Mouse (Mus musculus): Measurements from ENCODE around the gene Ubxn4. TPM values are rescaled to one million over a fixed set of nuclear protein-coding genes. Genes with fewer than 3 reads are reported as not detected.
A peak's percentile ranks its signal among the peaks of the same experiment; 100 is the strongest.
"Not testable (repeated sequence)": the region's sequence is repeated elsewhere in the genome, so short reads cannot be mapped to it uniquely, and the experiment has no call there.

The Ubxn4 gene
- polyA plus RNA-seq, 1 experiment from 2014 or later: 56.0 TPM

- WGBS: 81% methylated on average over 6 of the region's 6 CpGs
- not testable (repeated sequence) for H3K4me3 ChIP-seq; H3K4me2 ChIP-seq; H3K4me1 ChIP-seq; H3K27me3 ChIP-seq; ATAC-seq (ENCODE audit: borderline replicate concordance, extremely low read depth, low FRiP score, low TSS enrichment); H3K9ac ChIP-seq; H3K36me3 ChIP-seq; H3K27ac ChIP-seq; H3K9me3 ChIP-seq
Observed at GRCm38 (mm10) chr1:128319266-128319665, 75.5 kb downstream of the Ubxn4 start.

- no peaks in the 10 kb centered on the region for H3K9me3 ChIP-seq
- no peak overlapping the region for H3K9ac ChIP-seq
- no peak overlapping the region for H3K4me2 ChIP-seq
- no peak for ATAC-seq (ENCODE audit: borderline replicate concordance, extremely low read depth, low FRiP score, low TSS enrichment)
- peaks cover 10% of the 10 kb centered on the region; the same call in 1 of the 2 replicates for H3K36me3 ChIP-seq
- no peak overlapping the region for H3K27ac ChIP-seq
- 73% methylated on average over 8 of the region's 8 CpGs for WGBS
- no peak overlapping the region for H3K4me3 ChIP-seq
- no peaks in the 10 kb centered on the region for H3K4me1 ChIP-seq
- no peaks in the 10 kb centered on the region for H3K27me3 ChIP-seq
Observed at GRCm38 (mm10) chr1:128323026-128323643, 79.4 kb downstream of the Ubxn4 start.

GRCm38 (mm10) chr1:128324776-128325175, 81.0 kb downstream of the Ubxn4 start:
- Histone ChIP-seq H3K27ac (no peak overlapping the region), H3K36me3 (peaks cover 13% of the 10 kb centered on the region; the same call in 1 of the 2 replicates), H3K9me3 (no peaks in the 10 kb centered on the region), H3K4me2 (no peak overlapping the region), H3K4me3 (no peak overlapping the region), H3K27me3 (no peaks in the 10 kb centered on the region), H3K4me1 (no peaks in the 10 kb centered on the region), H3K9ac (no peak overlapping the region)
- 79% methylated on average over 2 of the region's 2 CpGs for WGBS
- no peak for ATAC-seq (ENCODE audit: borderline replicate concordance, extremely low read depth, low FRiP score, low TSS enrichment)

- WGBS: 77% methylated on average over 1 of the region's 1 CpGs
- ATAC-seq (ENCODE audit: borderline replicate concordance, extremely low read depth, low FRiP score, low TSS enrichment): no peak
Observed at GRCm38 (mm10) chr1:128327165-128327564, 83.4 kb downstream of the Ubxn4 start.

GRCm38 (mm10) chr1:128328218-128328617, 84.5 kb downstream of the Ubxn4 start, which contains the start of gene Lct:
Gene Lct, minus strand, starts transcription at chr1:128328318.
- no peak within 1 kb of the TSS for H3K9ac ChIP-seq
- H3K4me2 ChIP-seq: no peak within 1 kb of the TSS
- no peak within 1 kb of the TSS for H3K4me3 ChIP-seq
- H3K9me3 ChIP-seq: no peaks in the 10 kb centered on the region
- H3K36me3 ChIP-seq: peaks cover 44% of the 10 kb centered on the region
- WGBS: 81% methylated on average over 3 of the region's 3 CpGs
- no peak within 1 kb of the TSS for H3K27ac ChIP-seq
- H3K27me3 ChIP-seq: no peaks in the 10 kb centered on the region
- ATAC-seq (ENCODE audit: borderline replicate concordance, extremely low read depth, low FRiP score, low TSS enrichment): no peak
- no peaks in the 10 kb centered on the region for H3K4me1 ChIP-seq

More at GRCm38 (mm10) chr1:128327165-128327564, 83.4 kb downstream of the Ubxn4 start:
- no peak overlapping the region for H3K4me3 ChIP-seq
- H3K4me2 ChIP-seq: no peak overlapping the region
- no peaks in the 10 kb centered on the region for H3K4me1 ChIP-seq
- H3K36me3 ChIP-seq: peaks cover 34% of the 10 kb centered on the region
- no peak overlapping the region for H3K9ac ChIP-seq
- no peaks in the 10 kb centered on the region for H3K27me3 ChIP-seq
- no peak overlapping the region for H3K27ac ChIP-seq
- no peaks in the 10 kb centered on the region for H3K9me3 ChIP-seq

MicroRNAs encoded within 50 kb of the gene (microRNA counts, 519-probe panel; counts per million panel counts)
- 2,550 counts per million, percentile 56 among the panel's probes with 10 or more counts for microRNA mmu-miR-128

Small RNA genes within 50 kb of the gene (microRNA-seq; reads per million reads assigned to microRNA genes)
- 85.2 reads per million, percentile 51 among the genes with 10 or more reads in this experiment for gene Mir128-1

Other genes starting within 250 kb of the Ubxn4 start
- 10.0 and 10.1 TPM in 2 replicates for gene Zranb3, start 140.9 kb upstream of the Ubxn4 start, polyA plus RNA-seq (2015; fragmentation: Nextera tagmentation; extraction: Ambion mirVana)
- gene R3hdm1, start 140.7 kb upstream of the Ubxn4 start, polyA plus RNA-seq (2015; fragmentation: Nextera tagmentation; extraction: Ambion mirVana): 55.6 and 59.7 TPM in 2 replicates
- 0.03 and 0.09 TPM in 2 replicates for gene Lct, start 84.4 kb downstream of the Ubxn4 start, polyA plus RNA-seq (2015; fragmentation: Nextera tagmentation; extraction: Ambion mirVana)
- gene Mcm6, start 115.7 kb downstream of the Ubxn4 start, polyA plus RNA-seq (2015; fragmentation: Nextera tagmentation; extraction: Ambion mirVana): 266 and 268 TPM in 2 replicates
- gene Dars, start 173.4 kb downstream of the Ubxn4 start, polyA plus RNA-seq (2015; fragmentation: Nextera tagmentation; extraction: Ambion mirVana): 178 and 179 TPM in 2 replicates

All from lung, embryonic 15.5 days (tissue).